Mouse (Mus musculus): Measurements from ENCODE around the gene B3galt4.
"Not testable (repeated sequence)": the region's sequence is repeated elsewhere in the genome, so short reads cannot be mapped to it uniquely, and the experiment has no call there.

B3galt4 gene

DNA sequence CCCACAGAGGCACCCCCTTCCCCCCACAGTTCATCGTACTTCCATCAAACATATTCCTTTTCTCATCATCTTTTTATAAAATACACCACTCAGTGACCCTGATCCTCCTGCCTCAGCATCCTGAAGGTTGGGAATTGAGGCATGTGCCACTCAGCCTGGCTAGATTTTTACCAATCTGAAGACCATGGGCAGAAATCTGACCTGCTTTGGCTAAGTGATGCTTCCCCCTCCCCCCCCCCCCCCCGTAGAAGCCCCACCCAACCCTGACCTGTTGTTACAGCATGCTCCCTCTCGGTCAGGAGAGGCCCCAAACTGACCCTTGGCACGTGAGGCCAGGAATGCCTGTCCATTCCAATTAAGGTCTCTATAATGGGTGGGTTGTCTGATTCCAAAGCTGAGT, 46.5 kb downstream of the B3galt4 start, which contains the start of gene Platr17:
Gene Platr17 (plus strand): TSS at position 301 of the 400 bp plus-strand sequence.
- not testable (repeated sequence) for DNase-seq (ENCODE audit: low read depth, low spot score)

DNA sequence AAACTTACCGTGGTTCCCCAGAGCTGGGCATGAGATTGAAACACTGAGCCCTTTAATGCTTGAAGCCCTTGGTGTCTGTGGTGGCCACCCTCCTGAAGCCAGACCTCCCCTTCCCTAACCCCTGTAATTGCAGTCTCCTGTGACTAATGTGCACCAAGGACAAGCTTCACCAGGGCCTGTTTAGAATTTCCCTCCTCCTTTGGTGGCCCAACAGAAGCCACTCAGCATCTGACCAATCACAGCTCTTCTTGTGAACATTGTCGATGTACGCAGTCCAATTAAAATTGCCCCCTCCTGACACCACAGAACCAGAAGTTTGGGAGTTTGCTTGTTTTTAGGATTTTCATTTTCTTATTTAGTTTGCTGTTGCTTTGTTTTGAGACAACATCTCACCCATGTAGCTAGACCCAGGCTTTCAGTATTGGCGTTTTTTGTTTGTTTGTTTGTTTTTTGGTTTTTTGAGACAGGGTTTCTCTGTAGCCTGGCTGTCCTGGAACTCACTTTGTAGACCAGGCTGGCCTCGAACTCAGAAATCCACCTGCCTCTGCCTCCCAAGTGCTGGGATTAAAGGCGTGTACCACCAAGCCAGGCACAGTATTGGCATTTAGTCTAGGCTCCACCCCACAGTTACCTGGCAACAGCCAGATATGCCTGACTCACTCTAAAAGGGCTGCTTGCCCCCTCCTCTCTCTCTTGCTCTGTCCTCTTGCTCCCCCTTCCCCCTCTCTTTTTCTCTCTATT, 47.2 kb downstream of the B3galt4 start:
- not testable (repeated sequence) for DNase-seq (ENCODE audit: low read depth, low spot score)

DNA sequence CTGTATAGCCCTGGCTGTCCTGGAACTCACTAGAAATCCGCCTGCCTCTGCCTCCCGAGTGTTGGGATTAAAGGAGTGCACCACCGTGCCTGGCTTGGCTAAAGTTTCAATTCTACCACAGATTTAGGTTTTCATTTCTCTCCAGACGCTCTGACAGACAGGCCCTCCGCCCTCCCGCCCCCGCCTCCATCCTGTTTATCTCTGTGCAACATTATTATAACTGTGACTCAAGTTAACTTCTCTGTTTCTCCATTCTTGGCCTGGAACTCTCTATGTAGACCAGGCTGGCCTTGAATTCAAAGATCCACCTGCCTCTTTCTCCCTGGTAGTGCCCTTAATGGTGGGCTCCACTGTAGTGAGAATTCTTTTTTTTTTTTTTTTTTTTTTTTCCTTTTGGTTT, 48.8 kb downstream of the B3galt4 start:
- no peak for DNase-seq (ENCODE audit: low read depth, low spot score)

DNA sequence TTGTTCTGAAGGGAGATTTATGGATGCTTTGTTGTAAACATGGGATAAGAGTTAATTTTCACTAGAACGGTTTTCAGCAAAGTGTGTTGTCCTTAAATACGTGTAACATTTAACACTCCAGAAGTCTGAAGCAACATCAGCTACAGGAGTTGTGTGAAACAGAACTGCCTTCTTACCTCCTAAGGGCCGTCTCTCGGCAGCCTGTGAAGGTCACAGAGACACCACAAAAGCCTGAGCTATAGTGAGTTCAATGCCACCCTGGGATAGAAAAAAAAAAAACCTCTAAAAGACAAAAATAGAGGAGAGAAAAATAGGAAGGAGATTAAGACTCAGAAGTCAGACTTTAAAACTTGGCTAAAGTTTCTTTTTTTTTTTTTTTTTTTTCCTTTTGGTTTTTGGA, 49.2 kb downstream of the B3galt4 start:
- no peak for DNase-seq (ENCODE audit: low read depth, low spot score)

DNA sequence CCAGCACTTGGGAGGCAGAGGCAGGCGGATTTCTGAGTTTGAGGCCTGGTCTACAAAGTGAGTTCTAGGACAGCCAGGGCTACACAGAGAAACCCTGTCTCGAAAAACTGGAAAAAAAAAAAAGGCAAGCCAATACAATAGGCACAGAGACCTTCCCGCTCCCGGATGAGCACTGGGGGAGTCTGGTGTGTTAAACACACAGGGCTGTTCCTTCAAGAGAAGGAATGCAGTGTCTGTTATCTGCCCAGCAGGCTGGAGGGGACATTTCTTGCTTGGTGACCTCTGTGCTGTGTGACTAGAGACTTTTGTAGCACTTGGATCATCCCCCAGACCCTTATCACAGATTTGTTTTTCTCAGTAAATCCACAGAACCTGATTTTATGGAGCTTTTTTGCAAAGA, 49.6 kb downstream of the B3galt4 start:
- no peak for DNase-seq (ENCODE audit: low read depth, low spot score)

DNA sequence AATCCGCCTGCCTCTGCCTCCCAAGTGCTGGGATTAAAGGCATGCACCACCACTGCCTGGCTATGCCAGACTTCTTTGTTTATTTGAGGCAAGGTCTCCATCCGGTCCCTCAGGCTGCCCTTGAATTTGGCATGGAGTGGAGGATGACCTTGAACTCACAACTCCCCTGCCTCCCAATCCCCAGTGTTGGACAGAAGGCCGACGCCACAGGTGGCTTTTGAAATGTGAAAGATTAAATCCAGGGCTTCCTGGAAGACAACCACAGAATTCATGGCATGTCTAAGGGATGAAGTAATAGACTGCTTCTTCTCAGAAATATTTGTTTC, 50.3 kb downstream of the B3galt4 start:
- DNase-seq (ENCODE audit: low read depth, low spot score): no peak

DNA sequence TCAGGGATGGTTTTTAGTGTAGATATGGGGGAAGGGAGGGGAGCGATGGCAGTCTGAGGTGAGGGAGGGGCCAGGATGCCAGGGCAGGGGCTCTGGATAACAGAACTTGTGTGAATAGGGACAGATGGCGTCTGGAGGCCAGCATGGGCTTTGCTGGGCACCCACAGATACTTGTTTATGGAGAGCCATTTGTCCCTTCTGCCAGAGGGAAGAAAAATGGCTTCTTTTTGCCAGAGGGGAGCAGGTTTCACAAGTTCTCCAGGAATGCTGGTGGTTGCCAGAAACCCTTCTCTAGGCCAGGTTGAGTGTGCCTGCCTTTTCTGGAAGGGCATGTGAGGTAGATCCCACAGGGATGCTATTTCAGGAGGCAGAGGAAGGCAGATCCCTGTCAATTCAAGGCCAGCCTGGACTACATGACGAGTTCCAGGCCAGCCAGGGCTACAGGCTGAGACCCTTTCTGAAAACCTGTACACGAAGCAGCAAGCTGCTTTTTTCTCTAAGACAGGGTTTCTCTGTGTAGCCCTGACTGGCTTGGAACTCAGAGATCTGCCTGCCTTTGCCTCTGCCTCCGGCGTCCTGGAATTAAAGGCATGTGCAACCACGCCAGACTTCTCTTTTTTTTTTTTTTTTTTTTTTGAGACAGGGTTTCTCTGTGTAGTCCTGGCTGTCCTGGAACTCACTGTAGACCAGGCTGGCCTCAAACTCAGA, 50.9 kb downstream of the B3galt4 start:
- no peak for DNase-seq (ENCODE audit: low read depth, low spot score)
